Mouse (Mus musculus): ENCODE measurements around the gene Retsat.

GRCm38 (mm10) chr6:72604066-72604465 lies 5.8 kb downstream of the Retsat start:
- no peak for TF ChIP-seq CTCF (IDR thresholded peaks at IDR 0.05; ENCODE audit: control insufficient read depth, insufficient read depth, low read length)
- TF ChIP-seq POLR2A (IDR thresholded peaks at IDR 0.05; ENCODE audit: borderline replicate concordance, control insufficient read depth, low read depth, low read length) = no peak

Data from bone marrow, adult 2 months (tissue).